Mouse (Mus musculus): Measurements from ENCODE around the gene Rpl41. TPM values are rescaled to one million over a fixed set of nuclear protein-coding genes. Genes with fewer than 3 reads are reported as not detected.

Gene Rpl41
- polyA plus RNA-seq, 1 experiment from 2014 or later, result 2,836 TPM

DNA sequence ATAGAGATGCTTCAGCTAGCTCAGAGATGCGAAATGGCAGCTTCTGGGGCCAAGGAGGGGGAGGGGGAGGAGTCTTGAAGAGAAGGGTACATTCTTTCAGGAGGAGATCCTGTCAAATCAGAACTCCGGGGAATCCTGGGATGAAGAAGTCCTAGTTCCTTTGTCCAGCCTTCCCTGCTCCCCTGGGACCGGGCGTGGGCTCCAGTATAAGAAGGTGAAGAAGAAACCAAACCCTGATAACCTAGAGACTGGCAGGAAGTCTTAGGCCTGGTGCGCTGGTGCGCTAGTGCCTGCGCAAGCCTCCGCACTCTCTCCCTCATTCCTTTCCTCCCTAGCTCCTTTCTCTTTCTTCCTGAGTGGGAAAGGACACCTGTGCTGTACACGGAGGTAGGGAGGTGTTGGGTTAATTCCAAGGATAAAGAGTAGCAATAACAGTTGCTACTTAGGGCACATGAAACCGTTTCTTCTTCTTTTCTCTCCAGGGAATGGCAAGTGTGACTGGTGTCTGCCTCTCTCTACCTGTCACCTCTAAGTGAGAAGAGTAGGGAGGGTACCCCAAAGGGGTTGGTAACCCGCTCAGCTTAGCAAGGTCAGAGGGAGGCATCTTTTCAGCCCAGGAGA is 24.9 kb downstream of the Rpl41 start:
- WGBS, result 3% methylated on average over 11 of the region's 11 CpGs
- DNase-seq (ENCODE audit: low spot score), result peak; percentile 50
- H3K27ac ChIP-seq (ENCODE audit: low read depth, low read length), result peak overlapping the region; percentile 36; the same call in 1 of the 2 replicates

DNA sequence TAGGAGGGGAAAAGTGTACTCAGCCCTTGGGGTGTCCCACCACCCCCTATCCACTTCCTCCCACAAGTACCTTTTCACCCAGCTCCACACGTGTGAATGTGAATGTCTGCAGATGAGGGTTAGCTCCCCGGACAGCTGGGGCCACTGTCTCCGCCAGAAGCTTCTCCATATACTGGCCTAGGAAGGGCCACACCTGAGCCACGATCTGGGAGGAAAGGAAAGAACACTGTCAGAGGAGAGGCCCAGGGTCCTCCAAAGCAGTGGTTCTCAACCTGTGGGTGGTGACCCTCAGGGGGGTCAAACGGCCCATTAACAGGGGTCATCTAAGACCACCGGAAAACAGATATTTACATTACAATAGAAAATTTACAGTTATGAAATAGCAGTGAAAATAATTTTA is 26.8 kb downstream of the Rpl41 start:
- Histone ChIP-seq H3K27me3 (ENCODE audit: control insufficient read depth, insufficient read depth, low read length) (peaks cover 19% of the 10 kb centered on the region), H3K36me3 (ENCODE audit: control insufficient read depth, insufficient read depth, low read length) (0 out of 2 replicates have a peak, but pooled peaks cover 2% of the 10 kb centered on the region), H3K9me3 (ENCODE audit: control insufficient read depth, low read length) (no peaks in the 10 kb centered on the region), H3K27ac (ENCODE audit: low read depth, low read length) (no peak overlapping the region), H3K4me1 (replicated peaks; ENCODE audit: control insufficient read depth, insufficient read depth, low read length) (peaks cover 5% of the 10 kb centered on the region; the same call in 1 of the 2 replicates), H3K4me3 (ENCODE audit: low read depth, low read length) (no peak overlapping the region), H3K4me2 (replicated peaks; ENCODE audit: low read depth, low read length) (no peak overlapping the region), H3K9ac (ENCODE audit: low read depth, low read length) (no peak overlapping the region)
- DNase-seq (ENCODE audit: low spot score), result no peak
- 79% methylated on average over 6 of the region's 6 CpGs for WGBS
- ATAC-seq (ENCODE audit: low FRiP score), result no peak

More for the DNA sequence above, 24.9 kb downstream of the Rpl41 start:
- Histone ChIP-seq H3K4me1 (replicated peaks; ENCODE audit: control insufficient read depth, insufficient read depth, low read length) (peaks cover 5% of the 10 kb centered on the region; the same call in 1 of the 2 replicates), H3K9ac (ENCODE audit: low read depth, low read length) (peak overlapping the region; percentile 71), H3K27me3 (ENCODE audit: control insufficient read depth, insufficient read depth, low read length) (peaks cover 11% of the 10 kb centered on the region), H3K4me3 (ENCODE audit: low read depth, low read length) (peak overlapping the region; percentile 78), H3K36me3 (ENCODE audit: control insufficient read depth, insufficient read depth, low read length) (0 out of 2 replicates have a peak, but pooled peaks cover 2% of the 10 kb centered on the region), H3K9me3 (ENCODE audit: control insufficient read depth, low read length) (no peaks in the 10 kb centered on the region), H3K4me2 (replicated peaks; ENCODE audit: low read depth, low read length) (peak overlapping the region; percentile 99)
- ATAC-seq (ENCODE audit: low FRiP score), result no peak; the same call in 1 of the 2 replicates

DNA sequence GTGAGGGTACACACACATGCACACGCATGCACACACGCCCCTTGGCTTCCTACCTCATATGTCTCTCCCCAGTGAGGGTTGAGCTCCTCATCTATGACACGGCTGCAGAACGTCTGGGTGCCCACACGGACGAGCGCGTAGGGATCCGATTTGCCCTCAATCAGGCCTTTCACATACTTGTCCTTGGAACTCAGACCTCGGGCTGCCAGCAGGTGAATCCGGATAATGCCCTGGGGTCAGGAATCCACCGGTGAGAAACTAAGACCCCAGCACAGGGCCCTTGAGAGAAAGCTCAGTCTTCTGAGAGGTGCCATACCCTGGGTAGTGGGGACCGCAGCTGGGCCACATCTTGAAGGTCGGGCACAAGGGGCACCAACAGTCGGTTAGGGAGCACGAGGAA is 28.5 kb downstream of the Rpl41 start:
- no peak overlapping the region for H3K9ac ChIP-seq (ENCODE audit: low read depth, low read length)
- no peak overlapping the region for H3K4me2 ChIP-seq (replicated peaks; ENCODE audit: low read depth, low read length)
- no peak overlapping the region for H3K4me3 ChIP-seq (ENCODE audit: low read depth, low read length)
- no peak overlapping the region for H3K27ac ChIP-seq (ENCODE audit: low read depth, low read length)
- DNase-seq (ENCODE audit: low spot score), result no peak
- 91% methylated on average over 16 of the region's 16 CpGs for WGBS
- H3K27me3 ChIP-seq (ENCODE audit: control insufficient read depth, insufficient read depth, low read length), result peaks cover 32% of the 10 kb centered on the region
- H3K9me3 ChIP-seq (ENCODE audit: control insufficient read depth, low read length), result no peaks in the 10 kb centered on the region
- H3K4me1 ChIP-seq (replicated peaks; ENCODE audit: control insufficient read depth, insufficient read depth, low read length), result peaks cover 5% of the 10 kb centered on the region; the same call in 1 of the 2 replicates
- H3K36me3 ChIP-seq (ENCODE audit: control insufficient read depth, insufficient read depth, low read length), result 0 out of 2 replicates have a peak, but pooled peaks cover 2% of the 10 kb centered on the region
- ATAC-seq (ENCODE audit: low FRiP score), result no peak

DNA sequence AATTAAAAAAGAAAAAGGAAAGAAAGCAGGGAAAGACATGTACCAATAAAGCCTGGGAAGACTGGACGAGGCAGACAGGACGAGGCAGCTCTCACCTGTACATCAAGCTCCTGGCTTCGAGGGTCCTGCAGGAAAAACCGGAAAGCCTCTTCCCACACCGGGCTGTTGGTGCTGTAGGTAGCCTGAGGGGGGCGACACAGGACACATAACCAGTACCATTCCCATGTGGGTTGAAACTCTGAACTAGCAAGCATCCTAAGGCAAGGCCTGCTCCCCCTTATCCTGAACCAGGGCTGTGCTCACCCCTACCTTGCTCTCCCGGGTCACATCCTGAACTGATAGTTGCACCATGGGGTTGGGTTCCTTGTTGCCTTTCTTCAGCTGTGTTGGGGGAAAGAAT is 30.3 kb downstream of the Rpl41 start:
- 0 out of 2 replicates have a peak, but pooled peaks cover 2% of the 10 kb centered on the region for H3K36me3 ChIP-seq (ENCODE audit: control insufficient read depth, insufficient read depth, low read length)
- ATAC-seq (ENCODE audit: low FRiP score), result no peak
- 69% methylated on average over 7 of the region's 7 CpGs for WGBS

DNA sequence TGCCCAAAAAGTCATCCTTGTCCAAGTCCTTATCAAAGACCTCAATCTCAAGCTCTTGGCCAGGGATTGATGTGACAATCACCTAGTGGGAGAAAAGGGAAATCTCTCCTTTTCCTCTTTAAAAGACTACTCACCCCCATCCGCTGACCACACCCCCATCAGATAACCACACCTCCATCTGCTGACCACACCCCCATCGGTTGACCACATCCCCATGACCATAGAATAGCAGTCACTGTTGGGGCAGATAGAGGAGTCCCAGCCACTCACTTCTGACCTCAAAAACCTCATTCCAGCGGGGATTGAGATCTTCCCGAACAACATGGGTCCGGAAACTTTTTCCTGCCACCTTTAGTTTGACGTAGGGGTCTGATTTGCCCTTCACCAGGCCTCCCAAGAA is 32.4 kb downstream of the Rpl41 start:
- H3K4me1 ChIP-seq (replicated peaks; ENCODE audit: control insufficient read depth, insufficient read depth, low read length), result no peaks in the 10 kb centered on the region
- peaks cover 28% of the 10 kb centered on the region for H3K27me3 ChIP-seq (ENCODE audit: control insufficient read depth, insufficient read depth, low read length)
- H3K9ac ChIP-seq (ENCODE audit: low read depth, low read length), result no peak overlapping the region
- no peak overlapping the region; the same call in 1 of the 2 replicates for H3K4me2 ChIP-seq (replicated peaks; ENCODE audit: low read depth, low read length)
- H3K9me3 ChIP-seq (ENCODE audit: control insufficient read depth, low read length), result no peaks in the 10 kb centered on the region
- DNase-seq (ENCODE audit: low spot score), result no peak
- H3K36me3 ChIP-seq (ENCODE audit: control insufficient read depth, insufficient read depth, low read length), result 0 out of 2 replicates have a peak, but pooled peaks cover 2% of the 10 kb centered on the region
- no peak overlapping the region for H3K4me3 ChIP-seq (ENCODE audit: low read depth, low read length)
- H3K27ac ChIP-seq (ENCODE audit: low read depth, low read length), result no peak overlapping the region
- 13% methylated on average over 6 of the region's 6 CpGs for WGBS
- no peak for ATAC-seq (ENCODE audit: low FRiP score)

More for the DNA sequence above, 30.3 kb downstream of the Rpl41 start:
- no peak overlapping the region for H3K4me3 ChIP-seq (ENCODE audit: low read depth, low read length)
- no peaks in the 10 kb centered on the region for H3K9me3 ChIP-seq (ENCODE audit: control insufficient read depth, low read length)
- H3K27me3 ChIP-seq (ENCODE audit: control insufficient read depth, insufficient read depth, low read length), result peaks cover 32% of the 10 kb centered on the region
- peaks cover under 1% of the 10 kb centered on the region; the same call in 1 of the 2 replicates for H3K4me1 ChIP-seq (replicated peaks; ENCODE audit: control insufficient read depth, insufficient read depth, low read length)
- H3K27ac ChIP-seq (ENCODE audit: low read depth, low read length), result no peak overlapping the region
- DNase-seq (ENCODE audit: low spot score), result no peak
- no peak overlapping the region for H3K9ac ChIP-seq (ENCODE audit: low read depth, low read length)
- no peak overlapping the region for H3K4me2 ChIP-seq (replicated peaks; ENCODE audit: low read depth, low read length)

DNA sequence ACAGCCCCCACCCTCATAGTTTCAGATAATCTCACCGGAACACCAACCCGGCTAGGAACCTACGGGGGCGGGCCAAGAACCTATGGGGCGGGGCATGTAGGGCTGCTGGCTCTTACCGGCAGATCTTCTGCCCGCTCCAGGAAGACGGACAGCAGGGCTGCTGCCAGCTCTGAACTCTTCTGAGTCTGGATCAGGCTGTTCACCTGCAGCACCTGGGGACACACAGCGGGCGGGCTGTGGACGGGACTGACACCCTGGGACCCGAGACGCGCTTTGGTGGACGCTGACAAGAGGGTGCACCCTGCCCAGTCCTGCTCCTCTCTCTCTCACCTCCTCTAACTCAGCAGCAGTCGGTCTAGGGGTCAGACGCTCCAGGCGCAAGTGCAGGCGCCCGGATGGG is 33.1 kb downstream of the Rpl41 start:
- DNase-seq (ENCODE audit: low spot score), result no peak
- WGBS, result 8% methylated on average over 20 of the region's 20 CpGs
- Histone ChIP-seq H3K9me3 (ENCODE audit: control insufficient read depth, low read length) (no peaks in the 10 kb centered on the region), H3K36me3 (ENCODE audit: control insufficient read depth, insufficient read depth, low read length) (0 out of 2 replicates have a peak, but pooled peaks cover 2% of the 10 kb centered on the region), H3K4me1 (replicated peaks; ENCODE audit: control insufficient read depth, insufficient read depth, low read length) (no peaks in the 10 kb centered on the region), H3K27ac (ENCODE audit: low read depth, low read length) (no peak overlapping the region), H3K4me3 (ENCODE audit: low read depth, low read length) (no peak overlapping the region), H3K27me3 (ENCODE audit: control insufficient read depth, insufficient read depth, low read length) (peaks cover 28% of the 10 kb centered on the region), H3K9ac (ENCODE audit: low read depth, low read length) (no peak overlapping the region), H3K4me2 (replicated peaks; ENCODE audit: low read depth, low read length) (no peak overlapping the region)
- ATAC-seq (ENCODE audit: low FRiP score), result no peak

DNA sequence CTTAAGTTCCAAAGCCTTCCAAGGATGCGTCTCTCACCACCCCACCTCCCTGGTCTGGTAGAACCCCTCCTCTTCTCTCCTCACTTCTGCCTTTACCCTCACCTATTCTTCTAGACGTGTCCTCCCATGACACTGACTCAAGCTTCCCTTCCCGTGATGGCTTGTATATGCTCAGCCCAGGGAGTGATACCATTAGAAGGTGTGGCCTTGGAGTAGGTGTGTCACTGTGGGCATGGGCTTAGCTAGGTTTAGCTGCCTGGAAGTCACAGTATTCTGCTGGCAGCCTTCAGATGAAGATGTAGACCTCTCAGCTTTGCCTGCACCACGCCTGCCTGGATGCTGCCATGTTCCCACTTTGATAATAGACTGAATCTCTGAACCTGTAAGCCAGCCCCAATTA is 34.1 kb downstream of the Rpl41 start:
- Histone ChIP-seq H3K9ac (ENCODE audit: low read depth, low read length) (no peak overlapping the region), H3K4me3 (ENCODE audit: low read depth, low read length) (no peak overlapping the region), H3K9me3 (ENCODE audit: control insufficient read depth, low read length) (no peaks in the 10 kb centered on the region), H3K4me1 (replicated peaks; ENCODE audit: control insufficient read depth, insufficient read depth, low read length) (no peaks in the 10 kb centered on the region), H3K27me3 (ENCODE audit: control insufficient read depth, insufficient read depth, low read length) (peaks cover 28% of the 10 kb centered on the region), H3K27ac (ENCODE audit: low read depth, low read length) (no peak overlapping the region), H3K4me2 (replicated peaks; ENCODE audit: low read depth, low read length) (no peak overlapping the region), H3K36me3 (ENCODE audit: control insufficient read depth, insufficient read depth, low read length) (no peaks in the 10 kb centered on the region)
- WGBS, result 75% methylated on average over 4 of the region's 4 CpGs
- ATAC-seq (ENCODE audit: low FRiP score) (no peak), DNase-seq (ENCODE audit: low spot score) (no peak)

DNA sequence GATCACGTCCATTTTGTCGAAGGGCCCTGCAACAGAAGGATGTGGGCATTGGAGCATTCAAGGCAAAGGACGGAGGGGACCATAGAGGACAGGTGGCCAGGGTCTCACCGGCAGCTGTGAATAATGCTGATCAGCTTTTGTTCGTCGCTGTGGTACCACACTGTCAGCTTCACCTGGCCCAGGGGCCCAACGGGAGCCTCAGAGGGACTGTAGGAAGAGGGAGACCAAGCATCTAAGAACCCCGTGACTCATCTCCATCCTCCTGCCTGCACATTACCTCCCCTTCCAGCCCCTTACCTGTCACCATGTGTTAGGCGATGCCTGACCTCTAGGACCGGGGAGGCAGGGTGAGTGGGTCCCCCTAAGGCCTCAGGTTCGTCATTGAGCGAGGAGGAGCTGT is 37.3 kb downstream of the Rpl41 start:
- Histone ChIP-seq H3K9ac (ENCODE audit: low read depth, low read length) (no peak overlapping the region), H3K36me3 (ENCODE audit: control insufficient read depth, insufficient read depth, low read length) (no peaks in the 10 kb centered on the region), H3K4me1 (replicated peaks; ENCODE audit: control insufficient read depth, insufficient read depth, low read length) (no peaks in the 10 kb centered on the region), H3K9me3 (ENCODE audit: control insufficient read depth, low read length) (no peaks in the 10 kb centered on the region), H3K4me3 (ENCODE audit: low read depth, low read length) (no peak overlapping the region), H3K27ac (ENCODE audit: low read depth, low read length) (no peak overlapping the region), H3K27me3 (ENCODE audit: control insufficient read depth, insufficient read depth, low read length) (peaks cover 14% of the 10 kb centered on the region), H3K4me2 (replicated peaks; ENCODE audit: low read depth, low read length) (no peak overlapping the region)
- ATAC-seq (ENCODE audit: low FRiP score) (no peak), DNase-seq (ENCODE audit: low spot score) (no peak)
- WGBS, result 85% methylated on average over 12 of the region's 12 CpGs

DNA sequence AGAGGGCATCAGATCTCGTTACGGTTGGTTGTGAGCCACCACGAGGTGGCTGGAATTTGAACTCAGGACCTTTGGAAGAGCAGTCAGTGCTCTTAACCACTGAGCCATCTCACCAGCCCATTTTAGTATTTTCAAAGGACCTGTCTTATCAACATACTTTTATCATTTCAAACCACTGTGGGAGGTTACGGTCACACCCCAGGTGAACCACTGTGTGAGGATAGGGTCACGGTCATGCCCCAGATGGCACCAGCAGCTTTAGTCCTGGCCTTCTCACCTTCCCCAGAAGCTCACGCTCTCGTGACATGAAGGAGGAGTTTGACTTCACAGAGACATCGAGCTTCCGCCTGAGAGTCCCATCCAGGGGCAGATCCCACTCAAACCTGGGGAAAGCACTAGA is 37.9 kb downstream of the Rpl41 start:
- 90% methylated on average over 9 of the region's 9 CpGs for WGBS
- no peak for ATAC-seq (ENCODE audit: low FRiP score)
- H3K4me1 ChIP-seq (replicated peaks; ENCODE audit: control insufficient read depth, insufficient read depth, low read length), result no peaks in the 10 kb centered on the region
- no peaks in the 10 kb centered on the region for H3K36me3 ChIP-seq (ENCODE audit: control insufficient read depth, insufficient read depth, low read length)
- no peak overlapping the region for H3K4me2 ChIP-seq (replicated peaks; ENCODE audit: low read depth, low read length)
- H3K27me3 ChIP-seq (ENCODE audit: control insufficient read depth, insufficient read depth, low read length), result peaks cover 10% of the 10 kb centered on the region
- H3K9ac ChIP-seq (ENCODE audit: low read depth, low read length), result no peak overlapping the region
- H3K4me3 ChIP-seq (ENCODE audit: low read depth, low read length), result no peak overlapping the region
- no peak overlapping the region for H3K27ac ChIP-seq (ENCODE audit: low read depth, low read length)
- H3K9me3 ChIP-seq (ENCODE audit: control insufficient read depth, low read length), result no peaks in the 10 kb centered on the region
- no peak for DNase-seq (ENCODE audit: low spot score)
